Mouse (Mus musculus): Measurements from ENCODE around the gene Tex52. TPM values are rescaled to one million over a fixed set of nuclear protein-coding genes. Genes with fewer than 3 reads are reported as not detected.
A peak's percentile ranks its signal among the peaks of the same experiment; 100 is the strongest.
"Not testable (repeated sequence)": the region's sequence is repeated elsewhere in the genome, so short reads cannot be mapped to it uniquely, and the experiment has no call there.

Tex52 gene
- total RNA-seq, 2 experiments from 2014 or later, result not detected

- no peak for DNase-seq (ENCODE audit: low spot score in 2 of 2)
These were observed 4.4 kb downstream of the Tex52 start for GRCm38 (mm10) chr6:128379636-128380035.

GRCm38 (mm10) chr6:128380594-128381167, 5.4 kb downstream of the Tex52 start:
- not testable (repeated sequence) for DNase-seq (ENCODE audit: low spot score in 2 of 2)

- no peak for DNase-seq (ENCODE audit: low spot score in 2 of 2)
These were observed 6.0 kb downstream of the Tex52 start for GRCm38 (mm10) chr6:128381254-128381653.

- no peak for DNase-seq (ENCODE audit: low spot score in 2 of 2)
These were observed 8.5 kb downstream of the Tex52 start for GRCm38 (mm10) chr6:128383752-128384151.

- DNase-seq (ENCODE audit: low spot score in 2 of 2), result no peak
These were observed 9.8 kb downstream of the Tex52 start for GRCm38 (mm10) chr6:128385026-128385425.

GRCm38 (mm10) chr6:128389185-128389584, 13.9 kb downstream of the Tex52 start:
- no peak for DNase-seq (ENCODE audit: low spot score in 2 of 2)

GRCm38 (mm10) chr6:128390683-128391082, 15.4 kb downstream of the Tex52 start:
- no peak for DNase-seq (ENCODE audit: low spot score in 2 of 2)

GRCm38 (mm10) chr6:128397574-128398261, 22.5 kb downstream of the Tex52 start:
- no peak for DNase-seq (ENCODE audit: low spot score in 2 of 2)

- DNase-seq (ENCODE audit: low spot score in 2 of 2), result no peak
These were observed 23.7 kb downstream of the Tex52 start, which contains the start of gene Nrip2 for GRCm38 (mm10) chr6:128398996-128399395. Gene Nrip2, plus strand, starts transcription at chr6:128399296.

GRCm38 (mm10) chr6:128399421-128400185, 24.3 kb downstream of the Tex52 start:
- DNase-seq (ENCODE audit: low spot score in 2 of 2), result peak; percentile 43 to 55

- DNase-seq (ENCODE audit: low spot score in 2 of 2), result no peak
These were observed 29.5 kb downstream of the Tex52 start for GRCm38 (mm10) chr6:128404708-128405107.

- DNase-seq (ENCODE audit: low spot score in 2 of 2), result no peak
These were observed 33.4 kb downstream of the Tex52 start for GRCm38 (mm10) chr6:128408544-128409125.

- no peak for DNase-seq (ENCODE audit: low spot score in 2 of 2)
These were observed 35.0 kb downstream of the Tex52 start for GRCm38 (mm10) chr6:128410305-128410704.

- peak; percentile 88 to 89 for DNase-seq (ENCODE audit: low spot score in 2 of 2)
These were observed 35.9 kb downstream of the Tex52 start for GRCm38 (mm10) chr6:128411115-128411514.

GRCm38 (mm10) chr6:128416169-128416568, 40.9 kb downstream of the Tex52 start:
- no peak for DNase-seq (ENCODE audit: low spot score in 2 of 2)

GRCm38 (mm10) chr6:128418076-128418475, 42.8 kb downstream of the Tex52 start:
- no peak for DNase-seq (ENCODE audit: low spot score in 2 of 2)

- no peak for DNase-seq (ENCODE audit: low spot score in 2 of 2)
These were observed 45.8 kb downstream of the Tex52 start for GRCm38 (mm10) chr6:128421036-128421435.

GRCm38 (mm10) chr6:128421480-128421879, 46.2 kb downstream of the Tex52 start:
- no peak for DNase-seq (ENCODE audit: low spot score in 2 of 2)

- DNase-seq (ENCODE audit: low spot score in 2 of 2), result no peak
These were observed 48.4 kb downstream of the Tex52 start for GRCm38 (mm10) chr6:128423496-128424268.

- DNase-seq (ENCODE audit: low spot score in 2 of 2), result peak; percentile 95 to 96
These were observed 49.2 kb downstream of the Tex52 start, which contains the start of gene Itfg2 for GRCm38 (mm10) chr6:128424269-128425019. Gene Itfg2, minus strand, starts transcription at chr6:128424931.
